Mouse (Mus musculus): Measurements from ENCODE around the gene Atxn1.
A peak's percentile ranks its signal among the peaks of the same experiment; 100 is the strongest.

The Atxn1 gene

DNA sequence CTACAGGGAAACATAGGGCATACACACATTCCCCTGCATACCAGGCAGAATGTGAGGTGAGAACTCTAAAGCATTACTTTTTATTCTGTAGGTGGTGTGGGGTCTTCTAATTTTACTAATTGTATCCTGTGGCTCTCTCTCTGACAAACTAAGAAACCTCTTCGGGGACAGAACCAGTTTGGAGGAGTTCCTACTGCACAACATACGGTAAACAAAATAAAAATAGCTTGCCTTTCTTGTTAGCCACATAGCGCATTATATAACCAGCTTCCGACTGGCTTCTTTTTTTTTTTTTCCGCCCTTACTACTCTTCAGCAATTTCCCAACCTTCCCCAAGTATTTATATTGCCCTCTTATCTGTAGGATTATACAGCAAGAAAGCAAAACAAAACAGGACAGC lies 2.0 kb downstream of the Atxn1 start:
- DNase-seq, result peak; percentile 29

DNA sequence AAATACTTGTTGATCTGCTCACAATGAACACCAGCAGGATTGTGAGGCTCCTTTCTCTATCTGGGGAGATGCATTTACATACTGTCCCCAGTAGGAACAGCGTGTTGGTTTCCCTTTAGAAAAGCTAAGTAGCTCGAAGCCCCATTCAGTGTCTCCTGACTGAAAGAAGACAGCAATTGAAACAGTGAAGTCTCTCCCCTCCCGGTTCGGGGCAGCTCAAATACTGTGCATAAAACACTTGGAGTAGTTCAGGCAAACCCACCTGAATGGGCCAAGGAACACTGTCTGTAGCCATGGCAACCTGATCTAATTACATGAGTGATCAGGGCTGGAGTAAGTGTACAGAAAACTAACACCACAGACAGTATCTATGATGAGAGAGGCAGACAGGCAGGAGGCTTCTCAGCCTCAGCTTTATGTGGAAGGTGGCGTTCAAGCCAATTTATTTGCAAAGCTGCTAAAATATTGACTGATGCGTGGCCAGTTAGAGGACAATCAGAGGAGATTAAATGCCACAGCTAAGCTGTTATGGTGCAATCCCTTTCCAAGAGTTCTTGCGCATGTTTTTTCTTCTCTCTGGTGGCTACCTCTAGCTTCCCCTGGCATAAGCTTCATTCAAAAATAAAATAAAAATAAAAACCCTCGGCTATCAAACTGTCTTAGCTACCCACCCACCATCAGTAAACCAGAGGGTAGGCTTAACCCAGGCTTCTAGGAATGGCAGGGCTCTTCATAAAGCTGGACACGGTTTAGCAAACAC lies 2.8 kb downstream of the Atxn1 start:
- peak; percentile 35 for DNase-seq

- DNase-seq, result no peak
Measured at GRCm38 (mm10) chr13:45960311-45960965, 4.4 kb downstream of the Atxn1 start.

DNA sequence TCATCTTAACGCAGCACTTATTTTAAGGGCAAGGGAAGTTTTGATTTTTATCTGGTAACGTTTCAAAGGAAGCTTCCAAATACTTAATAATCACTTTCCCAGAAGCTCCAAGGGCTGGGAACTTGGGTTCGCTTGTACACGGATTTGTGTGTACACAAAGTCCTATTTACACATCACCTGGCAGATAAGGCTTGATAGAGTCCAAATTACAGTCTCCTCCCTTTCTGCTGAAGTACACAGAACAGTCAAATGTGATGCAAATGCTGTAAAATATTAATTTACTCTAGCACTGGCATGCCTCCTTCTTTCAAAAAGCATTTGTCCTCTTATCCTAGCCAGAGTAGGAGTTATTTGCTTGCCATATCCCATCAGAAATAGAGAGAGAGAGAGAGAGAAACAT lies 6.5 kb downstream of the Atxn1 start:
- DNase-seq, result no peak

DNA sequence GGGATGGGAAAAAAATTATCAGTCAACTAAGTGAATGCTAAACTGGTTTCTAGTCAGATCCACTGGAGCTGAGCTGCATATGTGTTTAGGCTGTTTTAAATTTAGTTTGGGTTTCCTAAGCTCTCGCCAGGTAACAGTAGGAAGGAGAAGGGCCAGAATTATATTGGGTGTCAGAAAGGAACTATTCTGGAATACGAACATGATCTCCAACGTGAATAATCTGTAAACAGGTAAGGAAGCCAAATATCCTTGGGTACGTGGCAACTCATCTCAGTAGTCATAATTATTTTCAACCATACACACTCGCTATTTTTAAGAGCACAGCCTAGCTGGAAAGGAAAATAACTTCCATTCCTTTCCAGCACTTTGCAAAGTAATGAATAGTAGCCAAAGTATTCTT lies 7.2 kb downstream of the Atxn1 start:
- no peak for DNase-seq

DNA sequence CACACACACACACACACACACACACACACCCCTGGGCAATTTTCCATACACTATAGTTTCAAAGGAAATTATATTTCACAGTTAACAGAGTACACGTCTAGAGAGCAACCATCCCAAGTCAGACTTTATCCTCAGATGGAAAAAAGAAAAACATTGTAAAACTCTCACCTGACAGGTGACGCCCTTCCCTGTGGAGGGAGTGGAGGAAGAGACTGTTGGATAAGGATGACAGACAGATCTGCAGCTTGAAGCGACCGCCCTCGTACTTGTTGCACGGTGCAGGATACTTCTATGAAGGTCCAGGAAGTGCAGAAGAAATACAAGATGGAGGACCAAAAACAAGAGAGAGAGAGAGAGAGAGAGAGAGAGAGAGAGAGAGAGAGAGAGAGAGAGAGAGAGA lies 8.5 kb downstream of the Atxn1 start:
- no peak for DNase-seq

DNA sequence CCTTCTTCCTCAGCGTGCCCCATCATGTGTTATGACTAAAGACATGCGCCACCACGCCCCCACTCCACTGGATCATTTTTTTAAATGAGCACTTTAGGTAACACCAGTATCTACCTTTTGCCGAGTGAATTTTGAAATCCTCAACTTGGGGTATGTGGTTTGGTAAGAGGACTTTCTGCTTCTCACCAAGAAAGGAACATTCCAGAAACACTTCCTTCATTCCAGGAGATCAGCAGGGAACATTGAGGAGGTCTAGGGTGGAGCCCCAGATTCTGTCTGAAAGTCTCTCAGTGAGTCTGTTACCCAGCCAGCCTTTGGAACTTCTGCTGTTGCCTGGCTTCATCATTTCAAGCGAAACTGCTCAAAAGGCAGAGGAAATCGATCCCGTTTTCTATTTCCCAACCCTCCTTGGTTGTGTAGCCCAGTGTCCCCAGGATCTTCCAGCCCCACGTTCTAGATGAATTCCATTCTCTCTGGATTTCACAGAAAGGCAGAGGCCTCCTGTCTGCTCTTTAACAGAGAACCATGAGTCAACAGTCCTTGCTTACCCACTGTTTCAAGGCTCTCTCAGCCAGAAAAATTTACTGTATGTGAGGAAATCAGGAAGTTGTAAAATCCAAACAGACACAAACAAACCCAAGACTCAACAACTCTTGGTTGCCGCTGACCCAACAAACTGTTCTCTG lies 9.3 kb downstream of the Atxn1 start:
- DNase-seq, result no peak

- peak; percentile 49 for DNase-seq
Measured at GRCm38 (mm10) chr13:45953098-45953497, 11.7 kb downstream of the Atxn1 start.

GRCm38 (mm10) chr13:45951071-45951645 lies 13.7 kb downstream of the Atxn1 start:
- DNase-seq, result no peak

DNA sequence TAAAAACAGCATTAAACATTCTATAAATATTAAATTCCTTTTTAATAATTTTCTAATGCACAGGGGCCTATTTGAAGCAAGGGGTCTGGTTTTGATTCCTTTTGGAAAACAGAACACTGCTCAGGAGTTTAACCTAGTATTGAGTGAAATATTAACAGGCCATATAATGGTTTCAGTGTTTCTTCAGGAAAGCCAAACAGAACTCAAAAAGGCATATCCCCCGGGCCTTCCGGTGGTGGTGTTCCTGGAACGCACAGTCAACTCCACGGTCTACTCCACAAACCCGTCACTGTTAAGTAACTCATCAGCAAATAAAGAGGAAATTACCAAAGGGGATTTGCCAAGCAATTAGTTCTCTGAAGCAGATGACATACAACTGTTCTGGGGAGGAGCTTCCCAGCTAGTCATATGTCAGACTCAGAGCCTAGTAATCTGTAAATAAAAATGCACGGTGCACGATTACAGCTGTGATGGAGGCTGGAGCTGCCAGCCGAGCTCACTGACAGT lies 14.4 kb downstream of the Atxn1 start:
- no peak for DNase-seq

DNA sequence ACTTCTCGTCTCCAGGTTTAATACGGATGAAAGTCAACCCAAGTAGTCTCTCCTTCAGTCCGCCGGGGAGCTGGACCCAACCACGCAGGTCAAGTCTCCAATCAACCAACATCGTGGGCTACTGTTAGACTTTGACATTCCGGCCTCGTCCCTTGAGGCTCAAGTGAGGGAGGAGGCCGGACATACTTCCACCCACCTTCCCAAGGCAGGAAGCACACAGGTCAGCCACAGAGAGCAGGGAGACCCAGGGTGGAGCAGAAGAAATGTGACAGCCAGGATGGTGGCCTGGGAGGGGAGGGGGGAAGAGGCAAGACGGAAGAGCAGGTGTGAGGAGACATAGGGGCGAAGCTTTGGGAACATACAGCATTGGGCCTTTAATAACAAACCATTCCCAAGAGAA lies 18.7 kb downstream of the Atxn1 start:
- no peak for DNase-seq

DNA sequence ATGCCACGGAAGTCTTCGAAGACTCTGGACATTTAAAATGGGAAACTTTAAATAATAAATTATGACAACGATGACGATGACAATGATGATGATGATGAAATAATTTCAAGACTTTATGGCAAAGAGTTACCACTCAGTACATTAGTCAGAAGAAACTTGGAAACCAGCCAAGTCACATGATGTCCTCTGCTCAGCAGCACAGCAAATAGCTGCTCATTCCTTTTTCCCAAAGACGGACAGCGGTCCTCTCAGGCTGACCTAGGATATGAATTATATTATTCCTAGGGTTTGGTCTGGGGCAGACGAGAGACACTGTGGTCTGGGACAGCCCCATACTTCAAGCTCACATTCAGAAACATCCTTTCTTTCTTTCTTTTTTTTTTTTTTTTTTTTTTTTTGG lies 22.5 kb downstream of the Atxn1 start:
- no peak for DNase-seq

DNA sequence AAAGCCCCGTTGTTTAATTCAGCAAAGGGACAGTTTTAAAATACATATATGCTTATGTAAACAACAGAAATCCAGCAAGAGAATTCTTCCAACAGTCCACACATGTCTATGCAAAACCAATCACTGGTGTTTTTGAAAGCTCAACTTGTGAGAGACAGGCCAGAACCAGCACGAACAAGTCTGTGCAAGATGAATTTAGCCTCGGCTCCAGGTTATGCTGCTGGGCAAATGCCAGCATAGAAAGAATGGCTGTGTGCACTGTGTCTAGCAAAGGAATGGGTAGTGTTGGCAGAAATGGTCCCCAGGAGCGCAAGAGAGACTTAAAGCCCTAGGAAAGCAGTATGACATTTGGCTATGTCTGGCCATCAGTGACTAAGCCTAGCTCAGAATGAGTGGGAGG lies 24.1 kb downstream of the Atxn1 start:
- DNase-seq, result no peak

DNA sequence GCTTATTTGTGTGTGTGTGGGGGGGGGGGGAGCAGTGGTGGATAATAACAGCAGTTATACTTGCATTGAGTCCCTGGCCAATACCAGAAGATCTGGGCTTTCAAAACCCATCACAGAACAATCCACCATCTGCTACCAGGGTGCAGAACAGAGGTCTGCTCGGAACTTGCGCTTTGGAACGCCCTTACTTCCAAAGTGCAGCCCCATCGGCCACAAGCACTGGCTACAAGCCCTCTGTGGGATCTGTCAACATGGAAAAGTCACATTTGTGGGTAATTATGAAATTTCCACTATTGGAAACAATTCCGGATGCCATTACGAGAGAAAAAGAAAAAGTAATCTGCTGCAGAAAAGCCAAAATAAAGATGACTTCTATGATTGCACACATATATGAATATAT lies 25.2 kb downstream of the Atxn1 start:
- no peak for DNase-seq

DNA sequence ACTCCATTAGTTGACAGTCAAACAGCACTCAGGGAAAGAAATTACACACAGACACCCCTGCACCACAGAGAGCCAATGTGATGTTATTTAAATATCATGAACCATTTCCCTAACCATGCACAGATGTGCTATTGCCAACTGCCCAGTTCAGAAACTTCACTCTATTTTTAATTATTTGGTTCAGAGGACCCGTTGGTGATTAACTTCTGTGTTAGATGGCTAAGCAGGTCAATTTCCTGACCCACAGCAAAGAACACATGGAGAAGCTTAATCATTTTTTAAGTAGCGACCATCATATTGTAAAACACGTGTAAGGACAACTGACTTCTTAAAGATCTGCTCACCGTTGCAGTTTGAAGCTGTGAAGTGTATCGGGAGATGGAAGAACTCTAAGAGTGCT lies 26.7 kb downstream of the Atxn1 start:
- no peak for DNase-seq

DNA sequence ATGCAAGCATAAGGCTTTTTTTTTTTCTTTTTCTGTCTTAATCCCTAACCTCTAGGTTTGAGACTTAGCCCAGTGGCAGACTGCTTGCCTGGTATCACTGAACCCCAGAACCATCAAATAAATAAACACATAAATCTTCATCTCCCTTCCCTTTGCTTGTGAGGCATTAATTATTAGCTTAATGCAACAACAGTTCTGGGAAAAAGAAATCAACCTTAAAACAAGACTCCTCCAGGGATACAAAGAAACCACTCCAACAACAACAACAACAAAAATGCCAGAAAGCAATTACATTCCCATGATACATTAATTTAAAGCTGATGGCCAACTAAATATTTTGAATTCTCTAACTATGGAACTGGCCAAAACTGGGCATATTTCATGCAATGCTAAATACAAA lies 28.0 kb downstream of the Atxn1 start:
- no peak for DNase-seq

DNA sequence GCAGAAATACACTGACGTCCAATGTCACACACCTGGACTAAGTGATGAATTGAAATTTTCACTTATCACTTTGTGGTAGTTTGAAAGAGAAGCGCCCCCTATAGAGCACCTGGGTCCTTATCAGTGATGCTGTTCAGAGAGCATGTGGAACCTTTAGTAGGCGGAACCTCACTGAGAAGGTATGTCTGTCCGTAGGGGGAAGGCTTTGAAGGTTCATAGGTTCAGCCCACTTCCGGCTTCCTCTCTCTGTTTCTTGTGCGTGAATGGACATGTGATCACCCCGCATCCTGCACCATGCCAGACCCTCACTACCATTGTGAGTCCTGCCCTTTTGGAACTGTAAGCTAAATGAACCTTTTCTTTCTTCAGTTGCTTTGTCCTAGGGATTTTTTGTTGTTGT lies 29.0 kb downstream of the Atxn1 start:
- DNase-seq, result no peak

DNA sequence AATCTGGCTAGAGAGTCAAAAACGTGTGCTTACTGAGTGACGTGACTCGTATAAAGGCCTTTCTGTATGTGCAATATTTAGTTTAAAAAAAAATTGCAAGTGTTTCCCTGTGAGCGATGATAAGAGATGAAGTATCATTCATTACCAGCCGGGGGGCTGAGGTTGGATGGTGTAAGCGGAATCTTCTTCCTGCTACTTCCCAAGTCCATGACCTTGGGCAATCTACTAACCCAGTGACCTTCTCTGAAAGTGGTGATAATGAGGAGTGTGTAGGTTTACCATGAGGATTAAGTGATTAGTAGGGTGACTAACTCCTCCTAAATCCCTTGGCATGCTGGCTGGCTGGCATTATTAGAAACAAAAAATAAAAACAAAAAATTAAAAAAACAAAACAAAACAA lies 30.0 kb downstream of the Atxn1 start:
- DNase-seq, result no peak

DNA sequence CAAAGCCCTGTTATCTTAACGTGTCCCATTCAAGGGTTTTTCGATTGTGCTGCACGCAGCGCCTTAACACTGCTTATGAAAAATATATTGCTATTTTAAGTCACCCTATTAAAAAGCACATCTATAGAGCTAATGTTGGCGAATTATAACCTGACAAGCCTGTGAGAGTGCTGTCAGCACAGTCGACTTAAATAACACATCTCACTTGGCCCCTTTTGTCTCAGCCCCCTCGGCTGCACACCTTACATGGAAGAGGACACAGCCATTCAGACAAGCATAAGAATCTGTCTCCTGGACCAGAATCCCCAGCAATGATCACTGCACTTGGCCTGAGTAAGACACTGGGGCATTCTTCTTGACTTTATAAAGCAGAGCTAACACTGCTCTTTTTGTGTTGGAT lies 30.7 kb downstream of the Atxn1 start:
- DNase-seq, result no peak

GRCm38 (mm10) chr13:45932491-45932921 lies 32.3 kb downstream of the Atxn1 start:
- no peak for DNase-seq

GRCm38 (mm10) chr13:45931891-45932290 lies 32.9 kb downstream of the Atxn1 start:
- no peak for DNase-seq

DNA sequence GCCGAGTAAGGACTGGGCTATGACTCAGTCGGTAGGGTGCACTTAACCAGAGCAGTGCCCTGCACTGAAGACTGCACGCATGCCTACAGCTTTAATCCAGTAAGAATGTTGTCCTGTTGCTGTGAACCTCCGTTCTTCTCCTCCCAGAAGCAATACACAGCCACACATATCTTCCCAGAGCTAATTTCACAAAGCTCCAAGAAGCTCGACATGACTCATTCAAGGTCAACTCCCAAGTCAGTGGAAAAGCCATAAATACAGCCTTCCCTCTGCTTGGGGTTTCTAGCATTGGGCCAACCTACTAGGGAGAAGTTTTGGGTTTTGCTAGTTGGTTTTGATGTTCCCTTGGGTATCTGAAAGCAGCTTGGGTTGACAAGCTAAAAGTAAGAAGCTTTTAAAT lies 33.6 kb downstream of the Atxn1 start:
- DNase-seq, result no peak

DNA sequence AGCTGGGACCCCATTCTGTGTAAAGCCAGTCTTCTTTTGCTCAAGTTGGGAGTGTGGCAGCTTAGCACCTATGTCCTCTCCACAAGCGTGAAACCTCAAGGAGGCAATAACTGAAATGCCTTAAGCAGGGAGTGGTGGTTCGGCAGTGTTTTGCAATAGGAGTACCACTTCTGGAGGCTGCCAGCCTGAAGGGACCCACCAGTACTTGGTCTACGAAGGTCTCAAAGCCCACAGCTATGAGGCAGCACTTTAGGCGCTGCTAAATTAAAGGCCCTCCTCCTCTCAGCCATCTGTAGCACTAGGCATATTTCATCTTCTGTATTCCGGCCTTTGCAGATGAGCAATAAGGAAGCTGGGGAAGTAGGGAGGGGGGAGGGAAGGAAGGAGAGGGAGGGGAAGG lies 35.1 kb downstream of the Atxn1 start:
- DNase-seq, result no peak

DNA sequence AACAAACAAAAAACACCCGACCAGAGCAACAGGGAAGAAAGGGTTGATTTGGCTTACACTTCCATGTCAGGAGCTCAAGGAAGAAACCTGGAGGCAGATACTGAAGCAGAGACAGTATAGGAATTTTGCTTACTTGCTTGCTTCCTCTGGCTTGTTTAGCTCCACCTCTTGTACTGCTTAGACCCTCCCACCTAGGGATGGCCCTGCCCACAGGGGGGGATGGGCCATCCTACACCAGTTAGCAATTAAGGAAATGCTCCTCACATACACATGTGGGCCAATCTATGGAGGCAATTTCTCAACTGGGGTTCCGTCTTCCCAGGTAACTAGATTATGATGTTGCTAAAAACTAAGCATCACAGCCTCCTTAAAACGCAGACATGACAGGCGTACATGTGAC lies 39.5 kb downstream of the Atxn1 start:
- no peak for DNase-seq

Measured in right cerebral cortex, adult 18-20 months (tissue).